Mouse (Mus musculus) megakaryocyte, embryonic 14.5 days (primary cell): Measurements from ENCODE around the gene Plce1.

Experiments used
- FLI1 ChIP-seq: IDR thresholded peaks from 2 replicates; pipeline ENCODE4 v1.6.1; 2012; ENCODE audit warnings: low read length, inconsistent platforms, mixed read lengths
- GATA1 ChIP-seq: IDR thresholded peaks from 3 replicates; pipeline ENCODE4 v1.6.1; 2012; ENCODE audit warnings: mixed read lengths, low read length, inconsistent platforms, borderline replicate concordance

DNA sequence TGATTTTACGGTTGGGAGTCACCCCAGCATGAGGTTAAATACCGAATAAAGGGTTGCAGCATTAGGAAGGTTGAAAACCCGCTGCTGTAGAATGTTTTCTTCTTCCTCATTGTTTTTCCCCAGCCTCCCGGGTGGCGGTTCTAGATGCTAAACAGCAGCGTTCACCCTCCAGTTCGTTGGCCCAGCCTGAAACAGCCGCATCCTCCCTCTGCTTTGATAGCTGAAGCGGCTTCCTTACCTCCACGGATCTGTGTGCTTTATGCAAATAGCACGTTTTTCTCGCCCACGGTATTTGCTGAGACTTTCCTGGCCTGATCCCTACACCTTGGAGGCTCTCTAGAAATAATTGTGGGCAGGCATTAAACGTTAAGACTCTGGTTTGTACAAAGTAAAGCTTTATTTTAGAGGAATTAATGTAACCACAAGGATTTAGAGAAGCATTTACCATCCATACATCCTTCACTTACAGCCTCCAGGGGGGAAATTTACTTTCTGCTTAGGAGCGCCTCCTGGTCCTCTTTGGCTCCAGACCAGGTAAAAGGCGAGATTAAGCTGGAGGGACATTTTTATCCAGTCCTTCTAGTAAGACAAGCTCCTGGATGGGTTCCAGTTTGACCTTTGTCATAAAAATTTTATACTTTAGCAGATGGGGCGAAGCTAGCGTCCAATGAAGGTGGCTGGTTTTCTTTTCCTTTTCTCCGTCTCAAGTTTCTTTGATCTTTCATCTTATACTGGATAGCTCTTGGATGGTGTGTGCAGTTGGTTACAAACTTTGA lies 1.7 kb downstream of the Plce1 start:
- TF ChIP-seq GATA1 (no peak), FLI1 (no peak)
